Mouse (Mus musculus) erythroid progenitor cell, adult 5-6 weeks (primary cell): ENCODE results near the gene Btf3. TPM values are rescaled to one million over a fixed set of nuclear protein-coding genes. Genes with fewer than 3 reads are reported as not detected.

ENCODE experiments used
- ATAC-seq: replicated peaks from 2 replicates; pipeline ENCODE4 v1.8.0; 2016; ENCODE audit warnings: moderate number of reproducible peaks, mild to moderate bottlenecking, moderate TSS enrichment, inconsistent platforms; ENCODE audit not compliant: poor library complexity, low FRiP score, severe bottlenecking
- total RNA-seq, 2 experiments: library from RNA; stranded (forward) in 1 of 2; stranded (reverse) in 1 of 2; fragments of 150-400 nt in 1 of 2; fragments of 186-747, 209-891 nt in 1 of 2; gene quantifications; 2 replicates each; pipeline versions ENCODE4 v1.2.3 to v1.2.4; 2015 to 2017; ENCODE audit warnings: low replicate concordance in 2 of 2

The Btf3 gene
- 342 and 418 TPM in 2 replicates for total RNA-seq (2015; ENCODE audit: low replicate concordance)
- total RNA-seq (2017; ENCODE audit: low replicate concordance), result 341 and 451 TPM in 2 replicates

- ATAC-seq, result peak; percentile 95
Observed at GRCm38 (mm10) chr13:98316480-98317245, at the start of gene Btf3. Btf3 (minus strand) TSS chr13:98317006.

GRCm38 (mm10) chr13:98365766-98366421 is 49.1 kb upstream of the Btf3 start:
- no peak for ATAC-seq

- no peak for ATAC-seq
Observed at GRCm38 (mm10) chr13:98365081-98365480, 48.3 kb upstream of the Btf3 start.

GRCm38 (mm10) chr13:98363046-98363445 is 46.2 kb upstream of the Btf3 start:
- no peak for ATAC-seq

GRCm38 (mm10) chr13:98361161-98361560 is 44.4 kb upstream of the Btf3 start:
- no peak for ATAC-seq

- no peak for ATAC-seq
Observed at GRCm38 (mm10) chr13:98360391-98360790, 43.6 kb upstream of the Btf3 start.

- no peak for ATAC-seq
Observed at GRCm38 (mm10) chr13:98359337-98359736, 42.5 kb upstream of the Btf3 start.

GRCm38 (mm10) chr13:98358424-98359181 is 41.8 kb upstream of the Btf3 start:
- no peak for ATAC-seq

GRCm38 (mm10) chr13:98357433-98358423 is 40.9 kb upstream of the Btf3 start:
- ATAC-seq, result no peak

GRCm38 (mm10) chr13:98356973-98357425 is 40.2 kb upstream of the Btf3 start:
- no peak for ATAC-seq

- no peak for ATAC-seq
Observed at GRCm38 (mm10) chr13:98356176-98356972, 39.6 kb upstream of the Btf3 start.

GRCm38 (mm10) chr13:98355559-98356111 is 38.8 kb upstream of the Btf3 start:
- no peak for ATAC-seq

- peak; percentile 30; the same call in 1 of the 2 replicates for ATAC-seq
Observed at GRCm38 (mm10) chr13:98354871-98355558, 38.2 kb upstream of the Btf3 start.

GRCm38 (mm10) chr13:98354090-98354801 is 37.4 kb upstream of the Btf3 start, which contains the start of gene Foxd1:
Foxd1 (plus strand) TSS chr13:98354242.
- ATAC-seq, result no peak

- no peak for ATAC-seq
Observed at GRCm38 (mm10) chr13:98353709-98354089, 36.9 kb upstream of the Btf3 start.

GRCm38 (mm10) chr13:98352381-98352975 is 35.7 kb upstream of the Btf3 start:
- ATAC-seq, result no peak
